Mouse (Mus musculus): ENCODE measurements around the gene Cryzl2.

- TF ChIP-seq CTCF (IDR thresholded peaks at IDR 0.05) (no peak), POLR2A (IDR thresholded peaks at IDR 0.05; ENCODE audit: insufficient read depth, low read depth, low read length) (no peak)
Observed at GRCm38 (mm10) chr1:157472716-157473115, 14.3 kb downstream of the Cryzl2 start.
